Mouse (Mus musculus): ENCODE measurements around the gene Plekha5.

GRCm38 (mm10) chr6:140424201-140424990 lies 542 bp downstream of the Plekha5 start:
- no peak for TF ChIP-seq CTCF (IDR thresholded peaks at IDR 0.05; ENCODE audit: borderline replicate concordance, insufficient read depth, low read length)
- no peak for TF ChIP-seq POLR2A (IDR thresholded peaks at IDR 0.05; ENCODE audit: low read depth, low read length)
